Mouse (Mus musculus) forebrain, embryonic 13.5 days (tissue): ENCODE results near the gene Zfp61. TPM values are rescaled to one million over a fixed set of nuclear protein-coding genes. Genes with fewer than 3 reads are reported as not detected.

ENCODE experiments used
- microRNA-seq: library from miRNA; unstranded; fragments of <30 nt; microRNA quantifications from one replicate; pipeline ENCODE4, GENCODE M21; 2016
- polyA plus RNA-seq: library from polyadenylated mRNA; unstranded; fragments of >200 nt; fragmentation: Nextera tagmentation; extraction: Ambion mirVana; gene quantifications from 2 replicates; pipeline ENCODE4 v1.2.1, GENCODE M21; 2015

Zfp61 gene
- polyA plus RNA-seq, 1 experiment from 2014 or later = 44.0 TPM

Small RNA genes lying within 50 kb of the gene (microRNA-seq; reads per million reads assigned to microRNA genes)
- not detected for gene Gm27592

Other genes with a start within 250 kb of the Zfp61 start
- gene Vmn1r183, start 248.0 kb downstream of the Zfp61 start, polyA plus RNA-seq = not detected in 2 replicates
- gene Zfp180, start 219.3 kb downstream of the Zfp61 start, polyA plus RNA-seq = 30.9 and 32.8 TPM in 2 replicates
- gene Zfp112, start 188.9 kb downstream of the Zfp61 start, polyA plus RNA-seq = 7.7 and 8.6 TPM in 2 replicates
- 18.7 and 18.8 TPM in 2 replicates for gene Zfp235, start 167.1 kb downstream of the Zfp61 start, polyA plus RNA-seq
- 8.4 and 8.8 TPM in 2 replicates for gene Zfp114, start 126.2 kb downstream of the Zfp61 start, polyA plus RNA-seq
- 8.1 and 8.4 TPM in 2 replicates for gene Zfp111, start 89.8 kb downstream of the Zfp61 start, polyA plus RNA-seq
- 4.5 and 4.6 TPM in 2 replicates for gene Zfp109, start 63.7 kb downstream of the Zfp61 start, polyA plus RNA-seq
- gene Zfp108, start 46.4 kb downstream of the Zfp61 start, polyA plus RNA-seq = 2.5 and 3.4 TPM in 2 replicates
- 9.3 and 9.4 TPM in 2 replicates for gene Zfp93, start 30.8 kb downstream of the Zfp61 start, polyA plus RNA-seq
- gene Zfp94, start 15.4 kb upstream of the Zfp61 start, polyA plus RNA-seq = 20.1 and 20.9 TPM in 2 replicates
- not detected in 2 replicates for gene Tescl, start 32.7 kb upstream of the Zfp61 start, polyA plus RNA-seq
- gene Lypd5, start 48.0 kb upstream of the Zfp61 start, polyA plus RNA-seq = not detected in 2 replicates
- 0.40 and 0.44 TPM in 2 replicates for gene Kcnn4, start 69.0 kb upstream of the Zfp61 start, polyA plus RNA-seq
- 25.7 and 30.4 TPM in 2 replicates for gene Smg9, start 98.4 kb upstream of the Zfp61 start, polyA plus RNA-seq
- gene Irgc1, start 151.1 kb upstream of the Zfp61 start, polyA plus RNA-seq = 0.15 TPM in 1 of 2 replicates, not detected in the other
- 1.3 TPM in 2 replicates for gene Plaur, start 161.3 kb upstream of the Zfp61 start, polyA plus RNA-seq
- gene Cadm4, start 180.8 kb upstream of the Zfp61 start, polyA plus RNA-seq = 45.8 and 47.0 TPM in 2 replicates
- 214 and 220 TPM in 2 replicates for gene Zfp428, start 205.8 kb upstream of the Zfp61 start, polyA plus RNA-seq
- gene AC161166.1, start 211.2 kb upstream of the Zfp61 start, polyA plus RNA-seq = 0.97 and 1.1 TPM in 2 replicates
- gene Irgq, start 229.5 kb upstream of the Zfp61 start, polyA plus RNA-seq = 15.1 and 17.4 TPM in 2 replicates
- not detected in 2 replicates for gene Pinlyp, start 244.9 kb upstream of the Zfp61 start, polyA plus RNA-seq
- 89.6 and 99.1 TPM in 2 replicates for gene Xrcc1, start 245.1 kb upstream of the Zfp61 start, polyA plus RNA-seq